ENCODE assay signal across 18 mouse cellular contexts in genomic region chr3:65873093-65873830, GRCm38 (mm10).
DNase-seq lines count a peak whose midpoint lies in the region; ATAC-seq and TF ChIP-seq lines count a peak whose summit lies in the region.
"Had no signal": no experiment of that assay in that cellular context is flagged by ENCODE, and none has a peak within 500 bp of the region (broad histone marks: within the 10 kb centered on the region; RNA-seq: fewer than 3 reads in every experiment).

No protein-coding gene starts in this region.

- H3K4me2 ChIP-seq in stomach, postnatal 0 days (replicated peaks; ENCODE audit: low read depth), result no peak overlapping the region
- H3K4me2 ChIP-seq in forebrain, embryonic 15.5 days (replicated peaks), result no peak overlapping the region
- H3K4me2 ChIP-seq: forebrain, embryonic 12.5 days; hindbrain, embryonic 15.5 days had no signal

- no peak overlapping the region for H3K4me3 ChIP-seq in lung, adult 2 months (replicated peaks; ENCODE audit: extremely low read depth, low read depth, low read length)
- H3K4me3 ChIP-seq in stomach, postnatal 0 days (ENCODE audit: low read depth, low read length), result no peak overlapping the region
- H3K4me3 ChIP-seq in forebrain, embryonic 15.5 days, result no peak overlapping the region
- H3K4me3 ChIP-seq: forebrain, embryonic 12.5 days; heart, adult 2 months; hindbrain, embryonic 15.5 days; midbrain, embryonic 10.5 days had no signal

- no peak overlapping the region for H3K9ac ChIP-seq in stomach, postnatal 0 days (ENCODE audit: low read length)
- no peak overlapping the region for H3K9ac ChIP-seq in forebrain, embryonic 15.5 days (replicated peaks)
- H3K9ac ChIP-seq: forebrain, embryonic 12.5 days; hindbrain, embryonic 15.5 days had no signal

- 0 out of 2 replicates have a peak overlapping the region, but pooled peaks have one; percentile 24 for H3K27ac ChIP-seq in stomach, postnatal 0 days (replicated peaks)
- H3K27ac ChIP-seq in forebrain, embryonic 15.5 days (replicated peaks), result no peak overlapping the region
- H3K27ac ChIP-seq: forebrain, embryonic 12.5 days; heart, adult 2 months; hindbrain, embryonic 15.5 days; midbrain, embryonic 10.5 days had no signal

- H3K9me3 ChIP-seq in stomach, postnatal 0 days (ENCODE audit: control insufficient read depth, low read length), result no peaks in the 10 kb centered on the region
- no peaks in the 10 kb centered on the region for H3K9me3 ChIP-seq in forebrain, embryonic 15.5 days
- H3K9me3 ChIP-seq: forebrain, embryonic 12.5 days; hindbrain, embryonic 15.5 days; midbrain, embryonic 10.5 days had no signal

- no peak for TF ChIP-seq CTCF in lung, adult 2 months (IDR thresholded peaks at IDR 0.05; ENCODE audit: insufficient read depth, low read length)
- TF ChIP-seq CTCF in stomach, postnatal 0 days (IDR thresholded peaks at IDR 0.05; ENCODE audit: low read depth), result no peak

- no peak for TF ChIP-seq EP300 in stomach, postnatal 0 days (optimal IDR thresholded peaks at IDR 0.05)

- no peaks in the 10 kb centered on the region; the same call in 1 of the 2 replicates for H3K4me1 ChIP-seq in lung, adult 2 months (ENCODE audit: control insufficient read depth, insufficient read depth, low read length)
- H3K4me1 ChIP-seq in stomach, postnatal 0 days (replicated peaks; ENCODE audit: control insufficient read depth, insufficient read depth), result 0 out of 2 replicates have a peak, but pooled peaks cover 5% of the 10 kb centered on the region
- H3K4me1 ChIP-seq in forebrain, embryonic 15.5 days, result peaks cover 8% of the 10 kb centered on the region

- no peak for ATAC-seq in stomach, postnatal 0 days (ENCODE audit: low FRiP score, low TSS enrichment)
- no peak for ATAC-seq in forebrain, embryonic 15.5 days (replicated peaks)

- DNase-seq in lung, postnatal 36 days, result peak; percentile 50
- DNase-seq in lung, adult 2 months, result no peak
- DNase-seq in adipocyte (ENCODE audit: low spot score), result peak; percentile 77
- peak; percentile 10 for DNase-seq in large intestine, adult 2 months (ENCODE audit: low read depth, low spot score)
- no peak for DNase-seq in stomach, postnatal 0 days (ENCODE audit: low spot score)
- DNase-seq in T-cell, adult 2 months (ENCODE audit: low spot score), result no peak
- DNase-seq in cerebellum, postnatal 36 days, result no peak
- DNase-seq: adrenal gland, postnatal 14 days; heart, adult 2 months; heart, postnatal 14 days; kidney, adult 11 months; kidney, postnatal 4 days; lung, adult 18-20 months; thymus, postnatal 36 days had no signal

- no peaks in the 10 kb centered on the region for H3K36me3 ChIP-seq in stomach, postnatal 0 days (ENCODE audit: control insufficient read depth, insufficient read depth, low read length)
- H3K36me3 ChIP-seq in forebrain, embryonic 15.5 days, result no peaks in the 10 kb centered on the region
- H3K36me3 ChIP-seq: forebrain, embryonic 12.5 days; hindbrain, embryonic 15.5 days; midbrain, embryonic 10.5 days had no signal

- no peaks in the 10 kb centered on the region for H3K27me3 ChIP-seq in stomach, postnatal 0 days (ENCODE audit: control insufficient read depth, insufficient read depth, low read length)
- no peaks in the 10 kb centered on the region for H3K27me3 ChIP-seq in forebrain, embryonic 15.5 days
- H3K27me3 ChIP-seq: forebrain, embryonic 12.5 days; hindbrain, embryonic 15.5 days had no signal

- no peak for TF ChIP-seq POLR2A in lung, adult 2 months (IDR thresholded peaks at IDR 0.05; ENCODE audit: borderline replicate concordance, extremely low read depth, low read depth, low read length)

- 52% methylated on average over 13 of the region's 13 CpGs for WGBS in lung, adult 2 months
- 29% methylated on average over 13 of the region's 13 CpGs for WGBS in large intestine, adult 2 months
- WGBS in stomach, postnatal 0 days, result 57% methylated on average over 13 of the region's 13 CpGs
- WGBS in forebrain, embryonic 15.5 days, result 88% methylated on average over 13 of the region's 13 CpGs

Comparison
In these comparisons a context has a peak if more than half of its experiments do, and no peak if none do; other contexts are left out.
1. DNase-seq: peak in lung, postnatal 36 days (single experiment), adipocyte (single experiment) and large intestine, adult 2 months (single experiment); none in lung, adult 2 months (single experiment), stomach, postnatal 0 days (single experiment), T-cell, adult 2 months (single experiment) and cerebellum, postnatal 36 days (0 of 2).